9 mouse cellular contexts compared by ENCODE assay signal in the genomic region with DNA sequence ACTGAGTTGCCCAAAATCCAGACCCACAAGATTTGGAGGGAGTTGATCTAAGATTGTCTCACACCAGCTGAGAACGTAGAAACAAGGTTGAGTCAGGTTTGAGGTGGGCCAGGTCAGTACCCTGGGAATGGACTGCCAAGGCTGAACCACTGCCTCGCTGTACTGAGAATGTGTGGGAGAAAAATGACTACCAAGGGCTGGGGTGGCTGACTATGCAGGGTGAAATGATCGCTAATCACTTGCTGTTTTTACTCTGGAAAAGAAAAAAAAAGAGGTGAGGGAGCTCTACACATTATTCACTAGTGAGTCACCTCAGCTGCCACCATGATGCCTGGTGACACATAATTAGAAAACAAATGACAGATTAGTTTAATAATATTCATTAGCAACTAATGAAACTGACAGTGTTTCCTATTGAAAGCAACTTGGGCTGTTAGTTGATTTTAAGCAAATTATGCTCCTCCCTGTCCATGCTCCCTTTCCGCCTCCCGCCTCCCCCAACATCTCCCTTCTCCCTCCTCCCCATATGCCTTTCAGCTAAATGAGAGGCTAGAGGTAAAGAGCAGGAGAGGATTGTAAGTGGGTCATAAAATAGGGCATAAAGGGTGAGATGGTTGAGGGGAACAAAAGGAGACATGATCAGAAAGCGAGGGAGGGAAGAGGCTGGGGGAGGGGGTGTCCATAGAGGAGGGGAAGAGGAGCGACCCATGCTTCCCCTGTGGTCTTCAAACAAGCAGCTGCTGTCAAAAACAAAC.
DNase-seq lines count a peak whose midpoint lies in the region; ATAC-seq and TF ChIP-seq lines count a peak whose summit lies in the region.
"Had no signal": no experiment of that assay in that cellular context is flagged by ENCODE, and none has a peak within 500 bp of the region (broad histone marks: within the 10 kb centered on the region; RNA-seq: fewer than 3 reads in every experiment).

No protein-coding gene starts in this region.

- 30% methylated on average over 7 of the region's 7 CpGs for WGBS in lung, embryonic 14.5 days
- WGBS in neural tube, embryonic 11.5 days: 19% methylated on average over 7 of the region's 7 CpGs

- H3K27me3 ChIP-seq in lung, embryonic 14.5 days (ENCODE audit: insufficient read depth, low read length): no peaks in the 10 kb centered on the region
- H3K27me3 ChIP-seq in neural tube, embryonic 11.5 days (ENCODE audit: control insufficient read depth, insufficient read depth, low read length): no peaks in the 10 kb centered on the region

- H3K27ac ChIP-seq in lung, embryonic 14.5 days (ENCODE audit: low read depth): peak overlapping the region; percentile 15; the same call in 1 of the 2 replicates
- peak overlapping the region; percentile 68 for H3K27ac ChIP-seq in neural tube, embryonic 11.5 days (ENCODE audit: low read depth, low read length)
- H3K27ac ChIP-seq: limb, embryonic 10.5 days had no signal

- no peaks in the 10 kb centered on the region for H3K36me3 ChIP-seq in lung, embryonic 14.5 days (ENCODE audit: insufficient read depth)
- H3K36me3 ChIP-seq in neural tube, embryonic 11.5 days (ENCODE audit: control insufficient read depth, insufficient read depth, low read length): no peaks in the 10 kb centered on the region
- H3K36me3 ChIP-seq: limb, embryonic 10.5 days had no signal

- H3K4me2 ChIP-seq in lung, embryonic 14.5 days: peak overlapping the region; percentile 35; the same call in 1 of the 2 replicates
- H3K4me2 ChIP-seq in neural tube, embryonic 11.5 days (ENCODE audit: low read depth): peak overlapping the region; percentile 2; the same call in 1 of the 2 replicates

- ATAC-seq in cerebellum, adult (ENCODE audit: insufficient number of reproducible peaks, low FRiP score, low TSS enrichment): peak; percentile 49
- no peak for ATAC-seq in lung, embryonic 14.5 days (ENCODE audit: insufficient read depth)
- ATAC-seq in hematopoietic stem cell, adult 5-6 weeks (replicated peaks in 1 of 2; ENCODE audit: insufficient read depth in 1 of 2, low FRiP score in 2 of 2, low TSS enrichment in 1 of 2, low read depth in 1 of 2, poor library complexity in 2 of 2, severe bottlenecking in 2 of 2): peak; percentile 12 to 52; a peak in 2 of 4 replicates
- peak; percentile 75 for ATAC-seq in neural tube, embryonic 11.5 days (ENCODE audit: insufficient read depth, low FRiP score, low TSS enrichment)
- no peak for ATAC-seq in erythroid progenitor cell, adult 5-6 weeks (replicated peaks; ENCODE audit: low FRiP score, poor library complexity, severe bottlenecking)

- peaks cover 6% of the 10 kb centered on the region; the same call in 1 of the 2 replicates for H3K4me1 ChIP-seq in lung, embryonic 14.5 days (ENCODE audit: insufficient read depth)
- peaks cover 7% of the 10 kb centered on the region for H3K4me1 ChIP-seq in neural tube, embryonic 11.5 days (ENCODE audit: control insufficient read depth, insufficient read depth, low read length)

- H3K4me3 ChIP-seq in lung, embryonic 14.5 days (ENCODE audit: low read depth, low read length): no peak overlapping the region
- no peak overlapping the region for H3K4me3 ChIP-seq in neural tube, embryonic 11.5 days (ENCODE audit: low read depth, low read length)
- H3K4me3 ChIP-seq: limb, embryonic 10.5 days had no signal

- no peaks in the 10 kb centered on the region for H3K9me3 ChIP-seq in lung, embryonic 14.5 days (ENCODE audit: low read depth, low read length)
- no peaks in the 10 kb centered on the region for H3K9me3 ChIP-seq in neural tube, embryonic 11.5 days (ENCODE audit: control insufficient read depth, low read length)
- H3K9me3 ChIP-seq: limb, embryonic 10.5 days had no signal

- intact Hi-C loops in heart, postnatal 14 days (cut with DNase I): no loop called here

- no peak overlapping the region for H3K9ac ChIP-seq in lung, embryonic 14.5 days
- H3K9ac ChIP-seq in neural tube, embryonic 11.5 days (ENCODE audit: low read length): no peak overlapping the region

- DNase-seq in cerebellum, adult 11 months: no peak
- no peak for DNase-seq in lung, embryonic 14.5 days
- DNase-seq in lung, postnatal 14 days: no peak
- peak; percentile 35 for DNase-seq in neural tube, embryonic 11.5 days (ENCODE audit: low spot score)
- DNase-seq in heart, postnatal 14 days: no peak

- no peak for TF ChIP-seq CTCF in lung, embryonic 14.5 days (IDR thresholded peaks at IDR 0.05; ENCODE audit: low read depth)

Comparison
In these comparisons a context has a peak if more than half of its experiments do, and no peak if none do; other contexts are left out.
1. ATAC-seq: peak in cerebellum, adult (single experiment), hematopoietic stem cell, adult 5-6 weeks (2 of 2) and neural tube, embryonic 11.5 days (single experiment); none in lung, embryonic 14.5 days (single experiment) and erythroid progenitor cell, adult 5-6 weeks (single experiment).